Mouse (Mus musculus) embryonic fibroblast, embryonic 13.5 days (primary cell): ENCODE results near the gene 4933424G06Rik.

Source experiments
- CTCF ChIP-seq: IDR thresholded peaks from 2 replicates; pipeline ENCODE4 v1.5.1; 2011; ENCODE audit warnings: mild to moderate bottlenecking, control low read depth, low read length, moderate library complexity, borderline replicate concordance; ENCODE audit not compliant: insufficient read depth
- POLR2A ChIP-seq: IDR thresholded peaks from 2 replicates; pipeline ENCODE4 v1.6.1; 2011; ENCODE audit warnings: low read depth, mild to moderate bottlenecking, control low read depth, low read length, moderate library complexity

GRCm38 (mm10) chr1:36707166-36707565, 2.8 kb upstream of the 4933424G06Rik start:
- TF ChIP-seq CTCF (no peak), POLR2A (no peak)
